Mouse (Mus musculus) megakaryocyte, embryonic 14.5 days (primary cell): ENCODE data around the gene Slc25a20.
"Not testable (repeated sequence)": the region's sequence is repeated elsewhere in the genome, so short reads cannot be mapped to it uniquely, and the experiment has no call there.

Experiments
- FLI1 ChIP-seq: IDR thresholded peaks from 2 replicates; pipeline ENCODE4 v1.6.1; 2012; ENCODE audit warnings: low read length, inconsistent platforms, mixed read lengths
- GATA1 ChIP-seq: IDR thresholded peaks from 3 replicates; pipeline ENCODE4 v1.6.1; 2012; ENCODE audit warnings: mixed read lengths, low read length, inconsistent platforms, borderline replicate concordance

DNA sequence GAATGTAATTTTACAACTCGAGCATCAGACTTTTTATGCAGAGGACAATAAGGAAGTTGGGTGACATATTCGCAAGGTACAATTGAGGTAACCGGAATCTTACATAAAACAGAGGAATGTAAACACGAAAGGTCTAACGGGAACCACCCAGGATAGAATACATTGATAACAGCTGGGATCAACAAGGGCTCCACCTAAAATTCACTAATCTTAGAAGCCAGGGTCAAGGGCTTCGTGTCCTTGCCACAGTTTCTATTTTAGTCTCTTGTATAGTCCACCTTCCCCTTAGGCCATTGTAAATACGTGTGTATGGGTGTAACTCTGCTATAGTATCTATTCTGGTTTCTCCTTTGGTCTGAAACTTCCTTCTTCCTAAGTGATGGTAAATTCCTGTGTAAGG, 6.0 kb upstream of the Slc25a20 start:
- not testable (repeated sequence) for TF ChIP-seq GATA1, FLI1
